Mouse (Mus musculus) regulatory T cell (primary cell): ENCODE data around the gene Ttc28.

Source experiments
- in situ Hi-C: fragments of 300-600 bp; cut with MboI, MseI; formaldehyde crosslinking; loops from one replicate; pipeline ENCODE4 v1.15.1; 2025; ENCODE audit warnings: high pct_unique_total_duplicates

Gene Ttc28

GRCm38 (mm10) chr5:111127786-111128185 lies 248.2 kb downstream of the Ttc28 start:
- in situ Hi-C loops = no loop called here

- in situ Hi-C loops = no loop called here
Measured at GRCm38 (mm10) chr5:111130121-111130520, 250.5 kb downstream of the Ttc28 start.

GRCm38 (mm10) chr5:111131561-111131960 lies 252.0 kb downstream of the Ttc28 start:
- in situ Hi-C loops = no loop called here

- in situ Hi-C loops = no loop called here
Measured at GRCm38 (mm10) chr5:111133150-111133549, 253.5 kb downstream of the Ttc28 start.

- in situ Hi-C loops = no loop called here
Measured at GRCm38 (mm10) chr5:111133754-111134153, 254.2 kb downstream of the Ttc28 start.

GRCm38 (mm10) chr5:111137283-111137682 lies 257.7 kb downstream of the Ttc28 start:
- in situ Hi-C loops = no loop called here

GRCm38 (mm10) chr5:111137742-111138141 lies 258.1 kb downstream of the Ttc28 start:
- in situ Hi-C loops = no loop called here

GRCm38 (mm10) chr5:111138239-111138833 lies 258.7 kb downstream of the Ttc28 start:
- in situ Hi-C loops = no loop called here

- in situ Hi-C loops = no loop called here
Measured at GRCm38 (mm10) chr5:111138927-111139565, 259.4 kb downstream of the Ttc28 start.

- in situ Hi-C loops = no loop called here
Measured at GRCm38 (mm10) chr5:111139622-111140021, 260.0 kb downstream of the Ttc28 start.

- in situ Hi-C loops = no loop called here
Measured at GRCm38 (mm10) chr5:111141139-111141885, 261.7 kb downstream of the Ttc28 start.

GRCm38 (mm10) chr5:111142837-111143236 lies 263.2 kb downstream of the Ttc28 start:
- in situ Hi-C loops = no loop called here

GRCm38 (mm10) chr5:111144411-111144810 lies 264.8 kb downstream of the Ttc28 start:
- in situ Hi-C loops = no loop called here

- in situ Hi-C loops = no loop called here
Measured at GRCm38 (mm10) chr5:111150581-111150980, 271.0 kb downstream of the Ttc28 start.

GRCm38 (mm10) chr5:111151882-111152759 lies 272.5 kb downstream of the Ttc28 start:
- in situ Hi-C loops = no loop called here

- in situ Hi-C loops = no loop called here
Measured at GRCm38 (mm10) chr5:111154586-111154985, 275.0 kb downstream of the Ttc28 start.

GRCm38 (mm10) chr5:111155271-111155670 lies 275.7 kb downstream of the Ttc28 start:
- in situ Hi-C loops = no loop called here

GRCm38 (mm10) chr5:111155928-111156327 lies 276.3 kb downstream of the Ttc28 start:
- in situ Hi-C loops = no loop called here

GRCm38 (mm10) chr5:111158266-111158665 lies 278.7 kb downstream of the Ttc28 start:
- in situ Hi-C loops = no loop called here

- in situ Hi-C loops = no loop called here
Measured at GRCm38 (mm10) chr5:111159628-111160321, 280.2 kb downstream of the Ttc28 start.
